Mouse (Mus musculus): ENCODE data around the gene Fn3krp.

Gene Fn3krp

DNA sequence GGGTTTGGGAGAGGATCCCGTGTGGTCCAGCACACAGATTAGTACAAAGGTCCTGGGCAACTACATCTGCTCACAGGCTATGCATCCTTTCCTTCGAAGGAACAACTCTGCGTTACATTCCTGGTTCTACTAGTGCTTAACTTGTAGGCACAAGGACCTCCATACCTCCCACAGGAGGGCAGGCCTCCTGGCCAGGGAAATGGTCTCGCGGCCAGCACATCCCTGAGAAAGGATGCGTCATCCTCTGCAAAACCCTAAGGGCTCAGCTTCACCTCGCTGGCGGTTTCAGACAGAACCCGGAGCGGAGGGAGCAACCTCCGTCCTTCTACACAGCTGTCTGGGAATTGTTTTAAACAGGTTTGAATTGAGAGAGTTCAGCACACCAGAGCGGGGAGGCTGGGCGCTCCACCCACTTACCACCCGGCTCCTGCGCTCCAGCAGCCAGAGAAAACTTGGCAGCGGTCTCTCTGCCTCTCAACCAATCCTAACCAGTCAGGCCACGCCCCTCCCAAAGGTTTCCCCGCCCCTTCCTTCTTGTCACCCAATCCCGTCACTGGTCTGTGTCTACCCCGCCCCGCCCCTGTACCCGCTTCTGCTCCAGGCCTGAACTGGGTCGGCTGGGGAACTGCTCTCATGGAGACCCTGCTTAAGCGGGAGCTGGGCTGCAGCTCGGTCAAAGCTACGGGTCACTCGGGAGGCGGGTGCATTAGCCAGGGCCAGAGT lies at the start of gene Fn3krp:
Gene Fn3krp (plus strand): TSS at position 572 of the 723 bp plus-strand sequence.
- peak; percentile 97 for DNase-seq (ENCODE audit: low read depth, low spot score)

DNA sequence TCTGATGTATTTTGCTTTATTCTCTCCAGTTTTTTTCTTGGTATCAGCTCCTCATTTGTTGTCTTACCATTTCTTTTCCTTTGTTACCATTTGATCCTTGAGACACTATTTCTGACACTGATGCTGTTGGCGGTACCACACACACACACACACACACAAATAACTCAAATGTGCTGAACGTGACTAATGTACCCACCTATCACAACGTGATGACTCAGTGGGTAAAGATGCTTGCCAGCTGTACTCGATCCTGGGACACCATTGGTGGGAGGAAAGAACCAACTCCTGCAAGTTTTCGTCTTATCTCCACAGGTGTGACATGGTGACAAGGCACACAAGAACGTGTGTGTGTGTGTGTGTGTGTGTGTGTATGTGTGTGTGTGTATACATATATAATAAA lies 47.9 kb upstream of the Fn3krp start:
- DNase-seq (ENCODE audit: low read depth, low spot score), result no peak

DNA sequence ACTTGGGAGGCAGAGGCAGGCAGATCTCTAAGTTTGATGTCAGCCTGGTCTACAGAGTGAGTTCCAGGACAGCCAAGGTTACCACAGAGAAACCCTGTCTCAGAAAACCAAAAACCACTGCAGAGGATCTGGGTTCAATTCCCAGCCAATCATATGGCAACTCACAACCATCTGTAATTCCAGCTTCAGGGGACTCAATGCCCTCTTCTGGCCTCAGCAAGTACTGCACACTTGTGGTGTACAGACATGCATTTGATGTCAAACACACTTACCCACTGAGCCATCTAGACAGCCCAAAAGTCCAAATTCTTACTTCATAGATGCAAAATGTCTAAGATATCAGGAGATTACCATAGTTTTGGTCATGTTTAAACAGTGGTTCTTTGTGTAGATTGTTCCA lies 42.6 kb upstream of the Fn3krp start:
- DNase-seq (ENCODE audit: low read depth, low spot score), result no peak

DNA sequence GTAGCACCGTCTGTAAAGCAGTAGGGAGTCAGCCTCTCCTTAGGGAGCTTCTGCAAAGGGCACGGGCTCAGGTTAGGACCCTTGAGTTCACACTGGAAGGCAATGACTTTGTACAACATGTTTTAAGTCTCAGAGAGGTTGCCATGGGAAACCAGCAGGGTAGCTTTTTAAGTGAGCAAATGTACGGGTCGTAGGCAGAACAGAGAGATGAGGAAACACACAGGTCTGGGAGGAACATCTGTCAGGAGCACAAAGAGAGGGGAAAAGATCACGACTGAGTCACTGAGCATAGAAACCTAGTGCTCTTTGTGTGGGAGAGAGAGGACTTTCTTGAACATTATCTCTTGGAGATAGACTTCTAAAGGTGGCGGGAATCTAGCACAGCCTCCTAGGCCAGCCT lies 40.9 kb upstream of the Fn3krp start:
- no peak for DNase-seq (ENCODE audit: low read depth, low spot score)

DNA sequence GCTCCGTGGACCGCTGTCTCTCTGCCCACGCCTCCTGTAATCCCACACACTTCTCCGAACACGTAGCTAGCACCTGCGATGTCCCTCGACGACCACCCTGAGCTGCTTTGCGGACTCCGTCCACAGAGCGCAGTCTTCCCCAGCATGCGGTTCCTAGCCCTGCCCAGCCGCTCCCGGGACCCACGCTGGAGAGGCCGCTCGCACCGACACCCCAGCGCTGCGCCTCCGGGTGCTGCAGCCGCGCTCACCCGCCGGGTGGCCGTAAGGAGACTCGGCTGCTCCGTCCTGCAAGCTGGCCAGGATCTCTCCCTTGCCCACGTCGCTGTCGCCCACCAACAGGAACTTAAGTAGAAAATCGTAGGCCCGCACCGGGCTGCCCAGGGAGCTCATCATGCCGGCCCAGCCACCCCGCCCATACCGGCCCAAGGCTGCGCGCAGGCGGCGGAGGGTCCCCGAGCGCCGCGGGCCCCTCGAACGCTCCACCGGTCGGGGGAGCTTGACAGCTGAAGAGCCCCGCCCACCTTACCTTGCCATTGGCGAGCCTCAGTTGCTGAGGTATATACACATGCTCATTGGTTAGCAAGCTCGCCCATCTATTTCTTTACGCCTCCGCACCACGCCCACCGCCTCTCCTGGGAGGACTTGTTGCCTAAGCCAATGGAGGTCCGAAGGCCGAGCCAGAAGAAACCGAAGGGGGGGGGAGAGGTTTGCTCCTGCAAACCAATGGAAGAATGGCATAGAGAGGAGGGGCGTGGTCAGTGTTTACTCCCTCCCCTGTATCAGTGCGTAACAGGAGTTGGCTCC lies 33.2 kb upstream of the Fn3krp start, which contains the start of gene Rab40b:
Gene Rab40b (minus strand): TSS at position 502 of the 804 bp plus-strand sequence.
- peak; percentile 96 for DNase-seq (ENCODE audit: low read depth, low spot score)

DNA sequence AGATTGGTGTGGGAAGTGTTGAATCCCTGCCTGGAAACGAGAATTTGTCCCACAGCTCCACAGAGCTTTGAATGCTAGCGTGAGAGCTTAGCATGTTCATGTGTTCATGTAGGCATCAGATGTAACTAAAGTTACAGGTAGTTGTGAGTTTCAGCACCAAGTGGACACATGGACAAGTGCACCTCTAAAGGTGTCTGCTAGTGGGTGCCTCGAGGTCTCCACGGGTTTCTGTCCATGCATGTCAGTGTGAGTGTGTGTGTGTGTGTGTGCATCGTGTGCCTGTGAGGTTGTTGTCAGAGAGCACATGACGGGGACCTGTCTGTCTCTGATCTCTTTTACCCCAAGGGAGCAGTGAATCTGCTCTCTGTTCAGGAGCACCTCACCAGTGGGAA lies 32.7 kb upstream of the Fn3krp start:
- DNase-seq (ENCODE audit: low read depth, low spot score), result no peak

DNA sequence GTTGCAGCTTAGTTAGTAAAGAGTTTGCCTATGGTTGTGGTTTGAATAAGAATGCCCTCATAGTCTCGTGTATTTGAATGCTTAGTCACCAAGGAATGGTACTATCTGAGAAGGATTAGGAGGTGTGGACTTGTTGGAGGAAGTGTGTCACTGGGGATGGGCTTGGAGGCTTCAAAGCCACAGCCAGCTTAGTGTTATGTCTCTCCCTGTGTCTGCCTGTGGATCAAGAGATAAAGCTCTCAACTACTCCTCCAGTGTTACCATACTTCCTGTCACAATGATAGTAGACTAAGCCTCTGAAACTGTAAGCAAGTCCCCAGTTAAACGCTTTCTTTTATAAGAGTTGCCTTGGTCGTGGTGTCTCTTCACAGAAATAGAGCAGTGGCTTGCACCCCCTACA lies 30.4 kb upstream of the Fn3krp start:
- DNase-seq (ENCODE audit: low read depth, low spot score), result no peak

DNA sequence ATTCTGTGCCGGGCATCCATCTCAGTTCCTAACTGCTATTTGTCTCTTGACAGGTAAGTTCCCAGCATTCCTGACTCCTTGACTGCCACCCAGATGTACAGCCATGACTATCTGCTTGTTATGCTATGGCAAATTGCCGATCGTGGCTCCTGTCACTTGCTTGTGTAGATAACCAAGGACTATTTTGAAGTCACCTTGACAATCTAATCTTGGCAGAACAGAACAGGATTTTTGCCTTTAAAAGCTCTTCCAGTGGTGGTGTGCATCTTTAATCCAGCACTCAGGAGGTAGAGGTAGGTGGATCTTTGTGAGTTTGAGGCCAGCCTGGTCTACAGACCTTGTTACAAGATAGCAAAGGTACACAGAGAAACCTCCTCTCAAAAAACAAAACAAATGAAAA lies 28.8 kb upstream of the Fn3krp start:
- DNase-seq (ENCODE audit: low read depth, low spot score), result no peak

DNA sequence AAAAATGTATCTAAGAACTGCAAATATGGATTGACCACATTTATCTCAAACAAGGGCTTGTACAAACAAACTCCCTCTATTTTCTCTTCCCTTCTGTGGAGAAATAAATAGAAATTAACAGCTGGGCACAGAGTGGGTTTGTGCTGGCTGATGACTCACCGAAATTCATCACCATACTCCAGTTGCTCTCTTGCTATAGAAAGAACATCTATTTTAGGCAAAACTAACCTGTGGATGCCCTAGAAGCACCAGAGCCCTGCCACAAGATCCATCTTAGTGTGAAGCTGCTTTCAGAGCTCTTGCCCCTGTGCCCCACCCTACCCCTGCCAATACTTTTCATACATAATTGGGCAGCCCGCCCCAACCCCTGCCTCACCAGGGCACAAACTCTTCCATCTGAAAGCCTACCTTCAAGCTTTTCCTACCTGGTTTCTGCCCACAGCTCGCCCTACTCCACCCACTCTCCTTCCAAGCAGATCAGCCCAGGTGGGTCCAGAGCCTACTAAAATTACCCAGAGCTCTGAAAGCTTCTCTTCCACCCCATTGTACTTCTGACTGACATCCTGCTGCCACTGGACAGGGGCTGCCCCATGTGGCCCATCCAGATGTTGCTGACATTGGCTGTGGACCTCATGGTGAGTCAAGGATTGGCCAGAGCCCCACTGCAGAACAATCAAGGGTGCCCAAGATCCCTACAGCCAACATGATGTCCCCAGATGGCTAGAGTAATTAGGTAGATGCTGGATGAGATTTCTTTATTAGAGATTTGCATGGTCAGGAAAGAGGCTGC lies 13.6 kb upstream of the Fn3krp start:
- DNase-seq (ENCODE audit: low read depth, low spot score), result no peak

DNA sequence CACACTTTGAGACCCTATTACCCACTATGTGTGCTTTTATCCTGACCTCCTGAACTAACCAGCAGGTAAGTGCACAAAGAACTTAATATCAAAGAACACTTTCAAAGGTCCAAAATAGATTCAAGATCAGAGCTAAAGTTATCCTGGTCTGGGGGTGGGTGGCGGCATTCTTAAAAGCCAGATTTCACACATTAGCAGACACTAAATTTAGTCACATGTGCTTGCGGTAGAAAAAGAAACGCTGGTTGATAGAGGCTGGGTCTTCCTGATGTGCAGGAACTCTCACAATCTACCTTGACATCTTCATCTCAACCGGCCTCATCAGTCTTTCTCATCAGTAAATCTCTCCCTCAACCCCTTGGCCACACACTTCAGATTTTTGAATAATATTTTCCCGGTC lies 6.4 kb upstream of the Fn3krp start:
- no peak for DNase-seq (ENCODE audit: low read depth, low spot score)

DNA sequence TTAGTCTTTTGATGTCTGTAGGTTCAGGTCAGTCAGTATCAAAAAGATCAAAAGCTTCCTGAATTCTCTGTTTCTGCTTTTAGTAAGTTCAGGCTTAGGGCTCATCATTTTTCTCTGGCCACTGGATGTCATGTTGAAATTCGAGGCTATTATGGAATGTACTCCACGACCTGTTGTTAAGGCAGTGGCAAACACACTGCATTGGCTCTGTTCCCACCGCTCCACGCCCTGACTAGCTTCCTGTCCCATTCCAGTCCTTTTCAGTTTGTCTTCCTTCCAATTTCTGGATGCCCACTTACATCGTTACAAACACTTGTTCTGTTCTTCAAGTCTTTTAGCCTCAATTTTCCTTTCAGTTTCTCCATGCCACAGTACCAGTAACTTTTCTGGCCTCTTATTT lies 5.8 kb upstream of the Fn3krp start:
- no peak for DNase-seq (ENCODE audit: low read depth, low spot score)

DNA sequence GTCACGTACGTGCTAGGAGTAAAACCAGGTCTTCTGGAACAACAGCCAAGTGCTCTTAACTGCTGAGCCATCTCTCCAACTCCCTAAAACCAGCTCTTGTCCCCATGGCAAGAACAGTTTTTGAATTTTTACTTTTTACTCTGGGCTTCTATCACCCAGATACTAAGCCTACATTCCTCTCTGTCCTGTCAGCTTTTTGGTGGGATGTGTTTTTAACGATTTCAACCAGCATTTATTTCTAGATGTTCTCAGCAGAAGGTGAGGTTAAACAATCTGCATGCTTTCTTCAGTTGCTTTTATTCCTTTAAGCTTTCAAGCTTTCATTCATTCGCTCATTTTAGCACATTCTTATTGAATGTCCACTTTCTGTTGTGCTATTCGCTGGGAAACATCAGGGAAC lies 3.2 kb upstream of the Fn3krp start:
- DNase-seq (ENCODE audit: low read depth, low spot score), result no peak

DNA sequence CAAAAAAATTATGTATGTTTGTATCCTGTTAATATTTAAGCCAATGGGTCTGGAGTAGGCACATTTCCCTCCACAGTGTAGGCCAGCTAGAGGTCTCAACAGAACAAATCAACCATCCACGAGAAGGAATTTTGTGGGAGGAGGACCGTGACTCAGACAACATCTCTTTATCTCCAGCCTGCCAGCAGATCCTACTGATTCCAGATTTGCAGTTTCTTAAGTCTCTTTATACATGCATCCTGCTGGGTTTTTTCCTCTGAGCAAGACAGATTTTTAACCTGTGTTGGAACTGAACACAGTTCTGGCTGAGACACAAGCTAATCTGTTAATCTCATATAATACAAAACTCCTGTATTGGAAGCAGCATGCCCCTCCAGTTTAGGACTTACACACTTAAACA lies 2.3 kb upstream of the Fn3krp start:
- no peak for DNase-seq (ENCODE audit: low read depth, low spot score)

DNA sequence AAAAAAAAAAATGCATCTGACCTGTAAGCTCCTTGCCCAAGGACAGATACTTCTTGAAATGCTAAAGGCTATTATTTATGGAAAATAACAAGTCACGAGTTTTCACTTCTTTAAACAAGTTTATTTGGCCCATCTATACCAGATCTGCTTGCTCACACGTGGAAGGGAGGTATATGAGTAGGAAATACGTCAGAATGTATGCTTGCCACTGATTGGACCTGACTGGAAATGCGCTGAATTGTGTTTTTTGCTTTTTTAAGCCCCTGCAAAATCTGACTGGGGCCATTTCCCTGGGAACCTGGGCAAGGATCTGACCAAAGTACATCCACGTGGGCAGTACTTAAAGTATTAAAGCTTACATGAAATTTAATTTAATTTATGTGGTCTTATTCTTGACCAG lies 822 bp upstream of the Fn3krp start:
- no peak for DNase-seq (ENCODE audit: low read depth, low spot score)

DNA sequence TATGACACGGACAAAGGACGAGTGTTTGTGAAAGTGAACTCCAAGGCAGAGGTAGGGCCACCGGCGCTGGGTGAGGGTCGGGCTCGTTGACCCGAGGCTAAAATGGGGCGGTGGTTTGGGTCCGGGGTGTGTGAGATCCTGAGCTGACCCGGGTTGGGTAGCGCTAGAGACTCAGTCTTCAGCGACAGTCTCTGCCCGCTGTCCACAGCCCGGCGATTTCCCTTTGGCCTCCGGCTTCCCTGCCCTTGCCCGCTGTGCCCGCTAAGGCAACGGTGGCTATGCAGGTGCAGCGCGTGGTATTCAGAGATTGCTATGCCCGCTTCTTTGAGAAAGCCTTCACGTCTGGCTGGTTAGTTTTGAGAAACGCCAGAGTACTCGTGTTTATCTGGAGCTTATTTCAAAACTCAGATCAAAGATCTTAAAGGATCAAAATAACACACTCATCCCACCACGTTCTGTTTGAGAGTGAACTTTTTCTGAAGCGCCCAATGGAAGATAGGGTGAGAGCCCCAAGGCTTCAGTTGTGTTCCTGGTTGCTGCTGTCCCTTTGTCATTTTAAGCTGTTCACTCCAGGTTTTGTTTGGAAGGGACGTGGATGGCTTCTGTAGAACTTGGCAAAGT lies 462 bp downstream of the Fn3krp start:
- DNase-seq (ENCODE audit: low read depth, low spot score), result no peak

DNA sequence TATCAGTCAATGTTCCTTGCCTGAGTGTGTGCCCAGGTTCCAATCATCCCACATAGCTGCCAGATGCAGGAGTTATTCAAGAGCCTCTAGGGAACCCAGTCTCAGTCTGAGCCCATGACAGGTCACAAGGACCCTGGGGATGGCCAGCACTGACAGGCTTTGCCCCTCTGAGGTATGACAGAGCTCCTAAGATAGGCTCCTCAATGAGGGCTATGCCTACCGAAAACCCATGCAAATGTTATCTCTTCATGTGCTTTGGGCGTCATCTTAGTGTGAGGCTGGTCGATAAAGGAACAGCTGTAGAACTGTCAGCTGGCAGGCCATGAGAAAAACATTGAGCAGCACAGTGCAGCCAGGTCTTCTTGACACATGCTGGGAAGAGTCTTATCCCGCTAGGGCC lies 12.2 kb downstream of the Fn3krp start:
- no peak for DNase-seq (ENCODE audit: low read depth, low spot score)

DNA sequence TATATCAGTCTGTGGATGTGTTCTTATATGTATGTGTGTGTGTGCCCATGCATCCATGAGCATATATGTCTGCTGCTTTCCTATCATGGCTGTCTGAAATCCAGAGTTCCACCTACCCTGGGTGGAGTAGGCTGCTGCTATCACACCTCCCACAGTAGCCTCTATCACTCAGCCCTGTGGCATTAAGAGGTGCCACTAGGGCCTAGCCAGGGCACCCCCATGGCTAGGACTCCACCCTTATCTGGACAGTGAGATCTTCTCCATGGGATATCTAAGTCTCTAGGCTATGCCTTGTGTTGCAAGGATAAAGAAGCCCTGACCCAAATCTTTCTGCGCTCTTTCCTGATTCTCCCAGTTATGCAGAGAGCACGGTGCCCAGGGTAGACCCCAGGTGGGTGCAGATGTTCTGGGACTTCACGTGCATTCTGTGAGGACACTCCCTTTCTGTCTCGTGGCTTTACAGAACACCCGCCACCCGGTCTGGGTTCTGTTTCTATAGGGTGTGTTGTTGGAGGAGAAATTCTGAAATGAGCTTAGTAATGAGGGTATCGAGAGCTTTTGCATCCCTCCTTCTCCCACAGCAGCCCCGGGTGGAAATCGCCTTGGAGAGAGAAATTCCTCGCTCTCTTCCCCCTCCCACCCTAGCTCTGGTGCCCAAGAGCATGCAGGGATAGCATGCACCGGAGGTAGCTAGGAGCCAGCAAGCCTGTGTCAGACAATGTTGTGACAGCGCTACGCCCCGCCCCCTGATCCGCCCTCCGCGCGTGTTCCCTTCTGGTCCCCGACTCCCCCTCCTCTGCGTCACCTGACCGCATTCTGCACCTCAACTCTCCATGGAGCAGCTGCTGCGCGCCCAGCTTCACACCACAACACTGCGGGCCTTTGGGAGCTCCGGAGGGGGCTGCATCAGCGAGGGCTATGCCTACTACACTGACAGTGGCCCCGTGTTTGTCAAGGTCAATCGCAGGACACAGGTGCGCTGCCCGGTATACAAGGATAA lies 13.3 kb downstream of the Fn3krp start, which contains the start of gene Fn3k:
Gene Fn3k (plus strand): TSS at position 758 of the 1,000 bp plus-strand sequence.
- peak; percentile 76 for DNase-seq (ENCODE audit: low read depth, low spot score)

DNA sequence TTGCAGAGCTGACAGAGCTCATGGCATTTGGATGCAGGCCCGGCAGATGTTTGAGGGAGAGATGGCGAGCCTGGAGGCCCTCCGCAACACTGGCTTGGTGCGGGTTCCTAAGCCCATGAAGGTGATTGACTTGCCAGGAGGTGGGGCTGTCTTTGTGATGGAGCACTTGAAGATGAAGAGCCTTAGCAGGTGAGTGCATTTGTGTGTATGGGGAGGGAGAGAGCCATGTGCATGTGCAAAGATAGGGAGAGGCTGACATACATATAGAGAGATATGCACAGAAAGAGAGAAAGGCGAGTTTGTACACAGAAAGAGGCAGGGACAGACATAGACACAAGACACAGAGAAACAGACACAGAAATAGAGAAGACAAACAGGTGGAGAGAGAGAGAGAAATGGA lies 16.0 kb downstream of the Fn3krp start:
- no peak for DNase-seq (ENCODE audit: low read depth, low spot score)

DNA sequence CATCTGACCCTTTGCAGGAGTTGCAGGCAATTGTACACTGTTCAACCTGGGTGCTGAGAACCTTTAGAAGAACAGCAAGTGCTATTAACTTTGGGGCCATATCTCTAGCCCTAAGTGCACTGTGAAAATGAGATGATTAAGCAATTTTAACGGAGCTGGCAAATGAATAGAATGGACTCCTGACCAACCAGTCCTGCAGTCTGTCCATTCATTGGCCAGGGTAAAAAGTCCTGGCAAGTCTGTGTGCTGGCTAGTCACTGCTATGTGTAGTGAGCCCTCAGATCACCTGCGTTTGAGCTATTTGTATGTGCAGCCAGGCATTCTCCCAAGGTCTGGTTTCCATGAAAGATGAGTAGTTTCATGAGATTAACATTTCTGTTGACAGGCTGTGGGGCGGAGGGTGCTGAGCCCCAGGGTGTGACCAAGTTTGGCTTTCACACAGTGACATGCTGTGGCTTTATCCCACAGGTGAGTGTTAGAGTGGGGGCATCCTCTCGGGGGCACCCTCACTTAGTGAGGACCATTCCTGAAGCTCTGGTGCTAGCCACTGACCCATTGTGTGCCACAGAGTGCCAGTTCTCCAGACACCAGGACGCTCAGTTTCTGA lies 18.6 kb downstream of the Fn3krp start:
- no peak for DNase-seq (ENCODE audit: low read depth, low spot score)

DNA sequence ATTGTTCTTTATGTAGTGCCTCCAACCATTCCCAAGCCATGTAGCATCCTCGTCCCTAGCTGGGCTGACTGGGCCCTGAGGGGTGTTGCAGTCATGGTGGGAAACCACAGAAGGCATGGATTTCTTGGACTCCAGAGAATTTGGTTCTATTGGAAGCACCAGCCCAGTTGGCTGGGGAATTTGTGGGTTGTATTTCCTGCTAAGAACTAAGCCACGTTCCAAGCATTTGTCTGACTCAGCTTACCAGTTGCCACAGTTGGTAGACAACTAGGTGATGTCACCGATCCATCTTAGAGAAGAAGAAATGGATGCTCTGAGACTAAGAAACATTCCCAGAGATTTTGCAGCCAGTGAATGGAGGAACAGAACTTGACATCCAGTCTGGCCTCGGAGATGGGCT lies 20.5 kb downstream of the Fn3krp start:
- no peak for DNase-seq (ENCODE audit: low read depth, low spot score)
